Mouse (Mus musculus) WW6 (cell line): ENCODE data around the gene Il20.

Source experiments
- DNase-seq: peaks from one replicate; pipeline ENCODE4 v3.0.0-alpha.2; 2013; ENCODE audit warnings: low read depth, low spot score

The Il20 gene

DNA sequence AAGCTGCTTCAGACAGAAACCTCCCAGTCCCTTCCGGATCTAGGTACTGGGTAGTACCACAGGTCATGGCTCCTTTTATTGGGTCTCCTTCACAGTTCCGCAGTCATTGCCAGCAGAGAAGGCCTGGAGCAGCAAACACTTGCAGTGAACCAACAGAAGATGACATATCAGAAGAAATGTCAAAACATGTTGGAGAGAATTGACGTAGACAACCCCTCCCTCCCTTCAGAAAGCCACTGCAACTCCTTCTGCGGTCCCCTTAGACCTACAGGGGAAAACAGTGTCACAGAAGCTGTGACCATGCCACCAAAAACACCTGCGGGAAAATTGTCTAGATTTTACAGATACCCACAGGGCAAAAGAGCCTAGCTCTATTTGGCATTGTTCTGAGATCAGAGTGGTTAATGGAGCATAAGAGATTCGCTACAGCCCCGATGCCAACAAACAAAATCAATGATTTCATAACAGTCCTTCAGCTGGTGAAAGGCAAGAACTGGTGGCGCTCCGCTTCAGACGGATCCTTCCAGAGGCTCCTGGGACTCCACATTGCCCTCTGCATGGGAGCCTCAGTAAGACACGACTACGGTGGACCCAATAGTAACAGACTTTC is at the start of gene Il20:
Gene Il20, minus strand, starts transcription at position 51 of the 610 bp plus-strand sequence.
- DNase-seq, result no peak

DNA sequence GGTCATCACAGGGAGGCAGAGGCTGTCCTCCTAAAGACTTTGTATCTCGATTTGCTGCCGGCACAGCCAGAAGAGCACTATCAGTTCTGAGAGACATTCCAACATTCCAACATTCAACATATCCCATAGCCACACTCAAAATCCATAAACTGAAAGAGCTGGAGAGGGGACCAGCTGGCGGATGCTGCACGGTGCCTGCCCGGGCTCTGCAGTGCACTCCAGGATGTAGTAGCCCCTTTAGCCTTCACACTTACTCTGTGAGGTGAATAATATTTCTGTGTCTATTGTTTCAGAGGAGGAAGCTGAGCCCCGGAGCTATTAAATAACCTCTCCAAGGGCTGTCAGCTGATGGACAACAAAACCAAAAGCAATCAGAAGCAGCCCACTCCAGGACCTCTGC is 35.7 kb upstream of the Il20 start:
- no peak for DNase-seq

DNA sequence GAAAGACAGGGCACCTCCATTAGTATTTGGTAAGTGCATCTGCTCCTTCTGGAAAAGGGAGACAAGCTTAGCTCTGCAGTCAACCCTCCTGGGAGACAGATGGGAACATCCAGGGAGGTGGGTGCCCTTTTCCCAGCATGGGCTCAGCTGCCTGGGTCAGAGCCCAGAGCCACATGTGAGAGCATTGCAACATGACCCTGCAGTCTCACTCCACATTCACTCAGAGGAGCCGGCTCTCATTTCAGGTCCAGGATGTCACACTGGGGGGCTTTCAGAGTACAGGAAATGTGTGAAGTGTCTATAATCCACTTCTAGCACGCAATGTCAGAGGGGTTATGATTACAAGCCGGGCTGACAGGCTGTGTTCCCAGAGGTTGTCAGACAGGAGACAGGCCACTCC is 30.6 kb upstream of the Il20 start:
- no peak for DNase-seq

DNA sequence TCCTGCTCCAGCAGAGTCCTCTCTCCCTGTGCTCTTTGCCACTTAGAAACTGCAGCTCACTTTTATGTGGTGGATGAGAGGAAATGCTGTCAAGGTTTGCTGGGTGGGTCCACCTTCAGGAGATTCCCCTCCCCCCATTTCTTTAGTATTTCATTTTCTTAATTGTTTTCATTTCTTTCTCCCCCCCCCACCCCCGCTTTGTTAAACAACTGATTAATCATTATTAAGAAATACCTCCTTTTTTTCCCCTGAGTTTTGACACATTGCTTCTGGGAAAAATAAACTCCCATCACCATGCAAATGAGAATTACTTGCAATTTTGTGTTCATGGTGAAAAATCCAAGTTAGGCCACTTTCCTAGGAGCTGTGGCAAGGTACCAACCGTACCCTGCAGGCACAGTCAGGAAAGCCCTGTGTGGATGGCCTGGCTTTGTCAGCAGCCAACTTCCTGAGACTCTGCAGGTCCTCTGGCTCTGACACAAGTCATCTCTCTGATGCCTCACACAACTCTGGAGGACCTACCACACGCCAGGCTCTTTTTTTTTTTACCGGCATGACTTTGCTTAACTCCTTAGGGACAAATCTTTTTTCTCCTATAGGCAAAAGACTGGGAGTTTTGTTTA is 28.9 kb upstream of the Il20 start, which contains the start of gene Il19:
Gene Il19, minus strand, starts transcription at position 51 of the 623 bp plus-strand sequence.
- no peak for DNase-seq

DNA sequence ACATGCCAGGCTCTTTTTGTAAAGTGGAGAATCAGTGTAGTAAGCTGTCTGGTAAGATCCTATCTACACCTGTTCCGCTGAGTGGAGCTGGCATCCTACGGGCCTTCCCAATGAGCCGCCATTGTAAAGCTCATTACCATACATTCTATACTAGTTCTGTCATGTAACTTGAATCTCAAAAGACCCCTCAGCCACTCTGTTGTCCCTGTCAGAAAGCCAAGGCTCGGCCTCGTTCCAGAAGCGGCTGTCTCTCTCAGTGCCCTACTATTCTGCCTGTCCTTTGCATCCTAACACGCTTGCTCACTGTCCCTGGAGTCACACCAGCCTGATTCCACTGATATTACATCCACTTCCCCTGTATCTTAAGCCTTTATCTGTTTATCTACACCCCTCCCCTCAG is 26.9 kb upstream of the Il20 start:
- DNase-seq, result no peak

DNA sequence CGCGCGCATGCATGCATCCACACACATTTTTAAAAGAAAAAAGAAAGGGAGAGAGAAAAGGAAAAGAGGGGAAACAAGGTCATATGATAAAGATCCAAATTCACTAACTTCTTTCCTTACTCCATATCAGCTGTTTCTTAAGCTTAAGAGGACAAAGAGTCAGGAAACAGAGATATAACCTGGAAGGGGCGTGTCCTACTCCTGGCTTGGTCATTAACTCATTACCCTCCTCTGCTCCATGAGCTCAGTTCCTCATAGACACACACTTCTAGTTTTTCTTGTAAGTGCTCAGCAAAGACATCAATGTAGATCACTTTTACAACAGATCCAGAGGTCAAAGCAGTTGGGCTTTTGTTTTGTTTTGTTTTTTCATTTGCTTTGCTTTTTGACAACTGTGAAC is 25.9 kb upstream of the Il20 start:
- DNase-seq, result no peak

DNA sequence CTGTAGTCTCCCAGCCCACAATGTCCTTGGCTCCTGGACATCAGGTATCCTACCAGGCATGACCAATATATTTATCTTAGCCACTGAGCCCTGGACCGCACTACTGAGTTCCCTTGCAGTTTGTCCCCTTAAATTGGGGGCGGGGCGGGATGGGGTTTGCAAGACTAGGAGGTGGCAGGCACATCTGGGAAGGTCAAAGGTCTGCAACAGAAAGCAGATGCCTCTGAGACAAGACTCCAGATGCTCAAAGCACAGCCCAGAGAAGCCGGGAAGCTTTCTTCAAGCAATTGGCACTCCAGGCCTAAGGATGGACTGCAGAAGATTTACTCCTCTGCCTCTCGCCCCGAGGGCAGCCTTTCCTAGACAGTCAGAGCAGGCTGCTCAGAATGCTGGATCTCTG is 25.1 kb upstream of the Il20 start:
- DNase-seq, result no peak

DNA sequence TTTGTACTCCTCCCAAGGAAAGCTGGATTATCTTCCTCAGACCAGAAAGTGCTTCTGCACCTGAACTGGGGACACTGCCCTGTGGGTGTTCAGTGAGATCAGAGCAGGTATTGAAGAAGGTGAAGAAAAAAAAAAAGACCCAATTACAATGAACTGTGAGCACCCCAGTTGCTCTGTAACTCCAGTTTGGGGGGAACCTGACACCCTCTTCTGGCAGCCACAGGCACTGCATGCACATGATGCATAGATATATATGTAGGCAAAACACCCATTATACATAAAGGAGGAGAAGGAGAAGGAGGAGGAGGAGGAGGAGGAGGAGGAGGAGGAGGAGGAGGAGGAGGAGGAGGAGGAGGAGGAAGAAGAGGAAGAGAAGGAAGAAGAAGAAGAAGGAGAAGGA is 15.2 kb upstream of the Il20 start:
- no peak for DNase-seq

DNA sequence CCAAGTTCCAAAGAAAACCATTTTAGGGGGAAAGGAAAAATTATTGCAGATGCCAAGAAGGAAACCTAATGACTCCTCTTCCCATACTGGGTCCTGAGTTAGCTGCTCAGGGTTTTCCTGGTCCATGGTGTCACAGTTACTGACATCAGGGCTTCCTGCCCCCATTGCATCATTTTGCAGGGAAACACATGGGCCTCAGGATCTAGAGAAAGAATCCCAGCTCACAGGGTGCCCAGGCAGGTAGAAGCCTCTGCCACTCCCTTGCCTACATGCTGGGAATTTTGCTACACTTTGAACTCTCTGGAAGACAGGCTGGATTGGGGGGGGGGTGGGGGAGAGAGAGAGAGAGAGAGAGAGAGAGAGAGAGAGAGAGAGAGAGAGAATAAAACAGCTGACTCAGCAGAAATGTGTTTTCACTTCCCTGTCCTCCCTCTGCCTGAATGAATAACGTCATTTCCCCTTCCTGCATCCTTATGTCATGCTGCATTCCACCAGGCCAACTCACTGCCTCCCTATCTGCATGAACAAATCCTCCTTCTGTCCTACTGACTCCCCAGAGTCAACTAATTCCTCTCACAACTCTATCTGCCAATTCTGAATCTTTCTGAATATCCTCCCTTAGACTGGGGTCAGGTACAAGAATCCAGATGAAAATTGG is 7.2 kb upstream of the Il20 start:
- DNase-seq, result no peak

DNA sequence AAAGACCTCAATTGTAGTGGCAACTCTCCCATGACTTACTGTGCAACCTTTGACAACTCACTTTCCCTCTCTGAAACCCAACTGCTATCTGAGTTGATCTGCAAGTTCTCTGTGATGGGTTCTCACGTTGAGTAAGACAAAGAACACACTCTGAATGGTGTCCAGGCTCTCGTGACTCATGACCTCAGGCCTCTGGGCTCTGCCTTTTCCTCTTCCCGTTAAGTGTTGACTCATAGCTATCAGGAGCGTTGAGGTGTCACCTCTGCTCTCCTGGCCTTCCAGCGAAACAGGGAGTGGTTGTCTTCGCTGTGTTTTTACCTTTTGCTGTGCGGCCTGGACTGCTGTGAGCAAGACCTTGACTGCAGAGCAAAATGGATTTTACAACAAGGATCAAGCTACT is 8.7 kb downstream of the Il20 start:
- no peak for DNase-seq

DNA sequence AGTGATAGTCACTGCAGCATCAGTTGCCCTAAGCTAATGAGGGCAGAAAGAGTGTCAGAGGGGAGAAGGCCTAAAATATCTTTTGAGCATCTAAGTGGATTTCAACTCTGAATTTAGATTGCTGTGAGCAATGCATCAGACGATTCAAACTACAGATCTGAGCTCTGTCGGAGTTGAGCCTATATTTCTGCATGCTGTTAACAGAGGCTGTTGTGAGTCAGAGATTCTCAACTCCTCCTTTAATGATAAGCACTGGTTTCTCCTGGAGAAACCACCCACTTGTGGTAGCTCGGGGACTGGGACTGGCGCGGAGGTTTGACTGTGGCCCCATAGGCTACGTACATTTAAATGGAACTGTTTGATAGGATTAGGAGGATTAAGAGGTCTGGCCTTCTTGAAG is 16.8 kb downstream of the Il20 start:
- no peak for DNase-seq

DNA sequence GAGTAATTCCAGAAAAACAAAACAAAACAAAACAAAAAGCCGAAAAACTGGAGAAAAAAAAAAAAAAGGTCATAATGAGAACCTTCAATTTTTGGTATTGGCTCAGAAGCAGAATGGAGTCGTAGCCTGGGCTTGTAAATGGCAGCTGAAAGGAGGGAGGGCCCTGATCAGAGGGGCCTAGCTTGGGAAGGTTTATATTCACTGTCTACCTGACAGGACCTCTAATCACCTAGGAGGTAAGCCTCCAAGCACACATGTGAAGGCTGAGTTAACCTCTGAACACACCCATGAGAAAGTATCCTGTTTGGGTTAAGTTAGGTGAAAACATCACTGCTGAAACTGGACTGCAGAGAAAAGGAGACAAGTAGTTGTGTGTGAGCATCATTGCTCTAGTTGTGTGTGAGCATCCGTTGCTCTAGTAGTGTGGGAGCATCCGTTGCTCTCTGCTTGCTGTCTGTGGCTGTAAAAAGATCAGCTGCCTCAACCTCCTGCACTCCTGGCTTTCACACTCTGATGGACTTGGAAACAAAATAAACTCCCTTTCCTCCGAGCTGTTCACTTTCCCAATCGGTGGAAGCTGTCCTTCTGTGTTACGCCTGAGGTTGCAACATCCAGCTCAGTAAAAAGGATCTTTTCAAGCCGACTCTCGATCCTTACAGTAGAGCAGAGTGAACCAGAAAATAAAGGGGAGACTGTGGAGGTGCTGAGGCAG is 17.8 kb downstream of the Il20 start:
- DNase-seq, result no peak

DNA sequence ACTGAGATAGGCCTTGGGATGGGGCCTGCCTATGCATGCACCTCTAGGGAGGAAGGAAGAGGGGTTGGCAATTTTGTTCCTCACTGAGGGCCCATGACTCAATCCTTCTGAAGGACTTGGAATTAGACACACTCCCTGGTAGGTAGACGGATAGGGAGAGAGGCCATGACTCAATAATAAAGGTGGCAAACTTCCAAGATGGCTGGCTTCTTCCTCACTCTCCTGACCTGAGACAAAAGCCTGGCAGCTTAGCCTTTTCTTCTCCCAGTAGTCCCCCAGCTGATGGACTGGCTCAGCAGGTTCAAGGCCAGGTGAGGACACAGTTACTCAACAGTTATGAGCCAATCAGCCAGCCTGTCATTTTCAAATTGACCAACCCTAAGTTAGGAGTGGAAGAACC is 18.8 kb downstream of the Il20 start:
- no peak for DNase-seq

DNA sequence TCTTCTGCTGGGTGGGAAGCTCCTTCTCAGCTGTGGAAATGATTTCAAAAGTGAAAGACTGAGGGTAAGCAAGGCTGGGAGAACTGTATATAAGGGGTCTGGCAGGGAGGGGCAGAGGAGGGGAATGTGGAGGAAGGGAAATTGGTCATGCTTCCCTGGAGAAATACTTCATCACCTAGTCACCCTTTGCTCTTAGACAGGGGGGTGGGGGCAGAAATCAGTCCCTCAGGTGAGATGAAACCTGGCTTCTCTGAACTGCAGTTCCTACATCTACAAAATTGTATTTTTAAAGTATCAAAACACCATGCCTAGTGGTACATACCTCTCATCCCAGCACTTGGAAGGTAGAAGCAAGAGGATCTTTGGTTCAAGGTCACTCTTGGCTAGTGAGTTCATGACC is 23.9 kb downstream of the Il20 start, which contains the start of gene Il24:
Gene Il24, minus strand, starts transcription at position 101 of the 400 bp plus-strand sequence.
- no peak for DNase-seq

DNA sequence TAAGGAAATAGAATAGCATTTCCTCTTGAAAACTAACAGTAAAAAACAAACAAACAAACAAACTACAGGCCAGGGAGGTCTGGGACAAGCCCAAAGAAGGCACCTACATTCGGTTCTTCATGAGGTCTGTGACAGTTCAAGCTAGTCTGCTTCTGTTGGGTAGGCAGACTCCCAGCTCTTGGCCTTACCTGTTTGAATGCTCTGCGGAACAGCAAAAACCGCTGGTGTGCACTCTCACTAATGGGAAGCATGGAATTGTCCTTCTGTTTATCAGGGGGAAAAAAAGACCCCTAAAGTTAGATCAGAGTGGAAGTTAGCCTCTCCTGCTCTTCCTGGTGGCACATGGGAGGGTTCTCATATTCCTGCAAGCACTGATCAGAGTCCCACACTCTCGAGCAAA is 28.1 kb downstream of the Il20 start:
- no peak for DNase-seq

DNA sequence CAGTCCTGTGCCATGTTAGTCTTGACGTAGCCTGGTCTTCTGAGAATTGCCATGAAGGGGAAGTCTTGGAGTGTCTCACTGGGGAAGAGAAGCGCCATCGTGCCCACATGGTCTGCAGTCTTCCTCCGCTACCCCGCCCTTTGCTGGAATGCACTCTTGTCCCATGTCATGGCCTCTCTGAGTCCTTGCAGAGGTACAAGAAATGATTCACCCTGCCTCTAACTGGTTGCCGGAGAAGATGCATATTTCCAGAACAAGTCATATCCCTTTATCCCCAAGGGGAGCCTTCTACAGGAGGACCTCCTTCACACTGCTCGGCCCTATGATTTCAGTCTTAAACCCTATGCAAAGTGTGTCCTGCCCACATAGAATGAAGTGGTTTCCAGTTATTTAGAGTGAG is 31.3 kb downstream of the Il20 start:
- no peak for DNase-seq

DNA sequence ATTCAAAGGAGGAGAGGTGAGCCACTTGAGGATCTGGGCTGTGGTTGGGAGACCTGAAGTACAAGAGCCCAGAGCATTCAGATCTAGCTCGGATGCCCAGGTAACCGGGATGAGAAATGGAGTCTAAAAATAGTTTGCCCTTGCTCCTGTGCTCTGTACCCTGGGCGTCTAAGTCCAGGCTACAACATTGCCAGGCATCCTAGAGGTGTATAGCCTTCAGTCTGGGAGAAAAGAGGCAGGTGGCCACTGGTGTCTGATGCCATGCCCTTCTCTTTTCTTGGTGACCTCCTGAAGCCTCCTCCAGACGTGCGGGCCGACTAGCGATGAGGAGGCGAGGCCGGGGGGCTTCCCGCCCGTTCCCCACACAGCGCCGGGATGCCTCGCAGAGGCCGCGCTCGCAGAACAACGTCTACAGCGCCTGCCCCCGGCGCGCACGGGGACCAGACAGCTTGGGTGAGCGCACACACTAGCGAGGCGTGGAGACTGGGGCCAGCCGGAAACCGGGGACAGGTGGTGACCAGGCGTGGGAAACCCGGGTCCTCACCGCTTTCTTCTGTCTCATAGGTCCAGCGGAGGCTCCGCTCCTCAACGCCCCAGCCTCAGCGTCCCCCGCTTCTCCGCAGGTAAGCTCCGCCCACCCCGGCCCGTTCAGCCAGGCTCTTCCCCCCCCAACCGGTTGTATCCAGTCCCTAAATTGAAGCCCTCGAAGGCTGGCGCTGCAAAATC is 33.2 kb downstream of the Il20 start:
- DNase-seq, result no peak

DNA sequence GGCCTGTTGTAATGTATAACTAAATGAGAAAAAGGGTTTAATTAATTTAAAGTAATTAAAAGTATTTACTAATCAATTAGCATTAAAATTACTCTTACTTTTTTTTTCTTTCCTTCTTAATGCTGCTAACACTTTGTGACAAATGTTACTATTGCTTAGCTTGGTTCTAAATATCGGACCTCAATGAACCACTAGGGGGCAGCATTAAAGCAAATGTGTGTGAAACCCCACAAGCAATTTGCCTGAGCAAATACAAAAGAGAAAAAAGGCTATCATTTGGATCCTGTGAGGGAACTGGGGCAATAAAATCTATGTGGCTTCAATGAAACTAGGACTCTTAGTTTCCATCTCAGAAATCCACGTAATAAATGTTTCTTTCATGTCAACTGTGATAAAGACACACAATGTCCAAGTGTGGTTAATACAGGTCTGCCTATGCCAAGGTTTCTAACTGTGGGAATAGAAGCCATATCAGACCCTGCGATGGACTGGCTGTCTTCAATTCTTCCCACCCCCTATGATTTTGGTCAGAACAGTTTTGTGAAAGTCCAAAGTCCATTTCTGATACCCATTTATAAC is 34.2 kb downstream of the Il20 start:
- no peak for DNase-seq

DNA sequence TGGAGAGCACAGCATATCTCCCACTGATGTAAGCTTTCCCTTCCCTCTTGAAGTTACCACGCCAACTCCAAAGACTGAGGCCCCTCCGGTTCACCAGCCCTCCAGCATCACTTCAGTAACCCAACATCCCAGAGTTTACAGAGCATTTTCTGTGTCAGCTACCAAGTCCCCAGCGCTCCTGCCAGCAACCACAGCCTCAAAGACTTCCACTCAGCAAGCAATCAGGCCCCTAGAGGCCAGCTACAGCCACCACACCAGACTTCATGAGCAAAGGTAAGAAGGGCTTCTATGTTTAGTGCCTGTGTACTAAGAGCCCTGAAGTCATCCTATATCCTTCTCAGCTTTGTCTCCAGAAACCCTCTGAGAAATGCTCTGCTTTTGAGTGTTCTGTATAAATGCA is 35.3 kb downstream of the Il20 start:
- DNase-seq, result no peak

DNA sequence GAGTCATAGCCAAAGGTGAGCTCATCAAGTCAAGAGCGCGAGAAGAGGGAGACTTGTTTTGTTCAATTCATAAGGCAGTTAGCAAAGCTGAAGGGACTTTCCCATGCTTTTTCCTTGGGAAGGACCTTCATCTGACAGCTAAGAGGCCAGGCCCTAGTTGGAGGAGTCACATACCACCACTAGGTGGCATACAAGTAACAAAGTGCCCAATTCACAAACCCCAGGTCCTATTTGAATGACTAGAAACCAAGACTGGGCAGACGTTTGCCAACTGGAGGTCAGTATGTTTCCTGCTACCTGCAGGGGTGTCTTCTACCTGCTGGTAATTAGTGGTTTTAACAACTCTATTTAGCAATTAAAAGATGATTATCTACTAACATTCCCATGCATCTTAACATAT is 36.1 kb downstream of the Il20 start:
- DNase-seq, result no peak

DNA sequence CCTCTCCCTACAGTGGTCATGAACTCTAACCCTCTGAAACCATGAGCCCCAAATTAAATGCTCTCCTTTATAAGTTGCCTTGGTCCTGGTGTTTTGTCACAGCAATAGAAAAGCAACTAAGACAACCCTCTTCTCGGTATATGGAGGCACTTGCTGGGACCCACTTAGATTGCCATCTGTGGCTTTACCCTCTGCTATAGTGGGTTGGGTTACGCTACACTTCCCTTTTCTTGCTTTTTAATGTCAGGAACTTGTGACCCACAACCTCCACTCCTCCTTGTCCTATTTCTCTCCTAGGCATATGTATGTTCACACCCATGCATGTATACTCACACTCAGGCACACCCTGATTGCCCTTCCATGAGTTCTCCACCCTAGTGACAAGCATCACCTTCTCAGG is 38.3 kb downstream of the Il20 start:
- no peak for DNase-seq
